Mouse (Mus musculus) left cerebral cortex, adult 18-20 months (tissue): ENCODE measurements around the gene Ddn. TPM values are rescaled to one million over a fixed set of nuclear protein-coding genes. Genes with fewer than 3 reads are reported as not detected.

Experiments
- DNase-seq, 2 experiments: peaks; one replicate each; pipeline ENCODE4 v3.0.0; 2021 to 2022; ENCODE audit warnings: low spot score in 2 of 2, mixed read lengths in 1 of 2
- total RNA-seq, 2 experiments: library from RNA; stranded (reverse); gene quantifications; 2 replicates each; pipeline ENCODE4 v1.2.3; 2021

Gene Ddn
- total RNA-seq, 2 experiments from 2014 or later, result 778 to 797 TPM

- peak; percentile 83 to 88 for DNase-seq
Observed at GRCm38 (mm10) chr15:98799396-98799795, 9.9 kb downstream of the Ddn start.

- no peak for DNase-seq
Observed at GRCm38 (mm10) chr15:98798903-98799302, 10.4 kb downstream of the Ddn start.

GRCm38 (mm10) chr15:98797835-98798492 lies 11.3 kb downstream of the Ddn start:
- DNase-seq, result no peak

- DNase-seq, result no peak
Observed at GRCm38 (mm10) chr15:98796803-98797595, 12.3 kb downstream of the Ddn start.

- DNase-seq, result no peak
Observed at GRCm38 (mm10) chr15:98793141-98793698, 16.1 kb downstream of the Ddn start.

- DNase-seq, result peak; percentile 57 to 63
Observed at GRCm38 (mm10) chr15:98792233-98793020, 16.9 kb downstream of the Ddn start.

- no peak for DNase-seq
Observed at GRCm38 (mm10) chr15:98791771-98792170, 17.5 kb downstream of the Ddn start.

- DNase-seq, result no peak
Observed at GRCm38 (mm10) chr15:98791221-98791620, 18.1 kb downstream of the Ddn start.

- no peak for DNase-seq
Observed at GRCm38 (mm10) chr15:98790761-98791160, 18.5 kb downstream of the Ddn start.

- DNase-seq, result no peak
Observed at GRCm38 (mm10) chr15:98789661-98790535, 19.4 kb downstream of the Ddn start, which contains the start of gene Wnt1. Gene Wnt1 (plus strand): TSS chr15:98789857.

- no peak for DNase-seq
Observed at GRCm38 (mm10) chr15:98788972-98789660, 20.2 kb downstream of the Ddn start.

GRCm38 (mm10) chr15:98787930-98788329 lies 21.4 kb downstream of the Ddn start:
- no peak for DNase-seq

GRCm38 (mm10) chr15:98785744-98786143 lies 23.5 kb downstream of the Ddn start:
- no peak for DNase-seq

GRCm38 (mm10) chr15:98781166-98781565 lies 28.1 kb downstream of the Ddn start:
- no peak for DNase-seq

GRCm38 (mm10) chr15:98780573-98780972 lies 28.7 kb downstream of the Ddn start:
- DNase-seq, result no peak

- no peak for DNase-seq
Observed at GRCm38 (mm10) chr15:98780075-98780474, 29.2 kb downstream of the Ddn start.

GRCm38 (mm10) chr15:98778806-98779205 lies 30.5 kb downstream of the Ddn start:
- DNase-seq, result no peak

GRCm38 (mm10) chr15:98778191-98778770 lies 31.0 kb downstream of the Ddn start:
- no peak for DNase-seq

GRCm38 (mm10) chr15:98777762-98778161 lies 31.5 kb downstream of the Ddn start, which contains the start of gene Wnt10b:
Gene Wnt10b (minus strand): TSS chr15:98778150.
- no peak for DNase-seq
